ENCODE assay signal across 9 mouse cellular contexts in genomic region chr7:45901562-45901961, GRCm38 (mm10). TPM values are rescaled to one million over a fixed set of nuclear protein-coding genes. Genes with fewer than 3 reads are reported as not detected.
DNase-seq lines count a peak whose midpoint lies in the region; ATAC-seq and TF ChIP-seq lines count a peak whose summit lies in the region.
"Had no signal": no experiment of that assay in that cellular context is flagged by ENCODE, and none has a peak within 500 bp of the region (broad histone marks: within the 10 kb centered on the region; RNA-seq: fewer than 3 reads in every experiment).

No protein-coding gene starts in this region.

- H3K4me3 ChIP-seq in intestine, embryonic 15.5 days (replicated peaks): no peak overlapping the region
- no peak overlapping the region for H3K4me3 ChIP-seq in intestine, embryonic 16.5 days (ENCODE audit: low read length)
- no peak overlapping the region for H3K4me3 ChIP-seq in thymus, adult 2 months (ENCODE audit: control insufficient read depth, insufficient read depth, low read length)
- H3K4me3 ChIP-seq: liver, embryonic 15.5 days had no signal

- no peaks in the 10 kb centered on the region for H3K9me3 ChIP-seq in intestine, embryonic 15.5 days
- no peaks in the 10 kb centered on the region for H3K9me3 ChIP-seq in intestine, embryonic 16.5 days (ENCODE audit: control insufficient read depth, low read length)

- no peaks in the 10 kb centered on the region for H3K4me1 ChIP-seq in intestine, embryonic 15.5 days (replicated peaks)
- 0 out of 2 replicates have a peak, but pooled peaks cover 3% of the 10 kb centered on the region for H3K4me1 ChIP-seq in intestine, embryonic 16.5 days (ENCODE audit: control insufficient read depth, insufficient read depth, low read length)
- peaks cover 7% of the 10 kb centered on the region for H3K4me1 ChIP-seq in thymus, adult 2 months (replicated peaks; ENCODE audit: control insufficient read depth, insufficient read depth, low read length)

- no peak overlapping the region for H3K9ac ChIP-seq in intestine, embryonic 15.5 days
- H3K9ac ChIP-seq in intestine, embryonic 16.5 days (ENCODE audit: low read depth, low read length): no peak overlapping the region
- H3K9ac ChIP-seq: liver, embryonic 15.5 days had no signal

- H3K4me2 ChIP-seq in intestine, embryonic 15.5 days (replicated peaks): no peak overlapping the region
- no peak overlapping the region for H3K4me2 ChIP-seq in intestine, embryonic 16.5 days (ENCODE audit: low read depth, low read length)
- H3K4me2 ChIP-seq: liver, embryonic 15.5 days had no signal

- peak; percentile 8; the same call in 1 of the 2 replicates for ATAC-seq in intestine, embryonic 15.5 days
- no peak for ATAC-seq in intestine, embryonic 16.5 days
- ATAC-seq in cerebellum, adult (ENCODE audit: insufficient number of reproducible peaks, low FRiP score, low TSS enrichment): no peak

- H3K27me3 ChIP-seq in intestine, embryonic 15.5 days (replicated peaks): no peaks in the 10 kb centered on the region
- H3K27me3 ChIP-seq in intestine, embryonic 16.5 days (replicated peaks; ENCODE audit: control insufficient read depth, insufficient read depth, low read length): no peaks in the 10 kb centered on the region
- H3K27me3 ChIP-seq in thymus, adult 2 months (ENCODE audit: control insufficient read depth, insufficient read depth, low read length): no peaks in the 10 kb centered on the region
- H3K27me3 ChIP-seq: liver, embryonic 15.5 days had no signal

- 47% methylated on average over 5 of the region's 5 CpGs for WGBS in intestine, embryonic 15.5 days
- WGBS in intestine, embryonic 16.5 days: 39% methylated on average over 5 of the region's 5 CpGs
- 82% methylated on average over 5 of the region's 5 CpGs for WGBS in thymus, adult 2 months

- DNase-seq in ZHBTc4 (ENCODE audit: low read depth, low spot score): peak; percentile 87
- DNase-seq in kidney, postnatal 4 days: peak; percentile 65 to 73
- DNase-seq in retina, embryonic 14.5 days (ENCODE audit: low spot score): peak; percentile 64
- no peak for DNase-seq in thymus, adult 2 months
- no peak for DNase-seq in frontal cortex, postnatal 10 days (ENCODE audit: low spot score in 2 of 2)

- TF ChIP-seq POLR2A in thymus, adult 2 months (IDR thresholded peaks at IDR 0.05; ENCODE audit: control insufficient read depth, extremely low read depth, insufficient read depth, low read length, poor library complexity): no peak

- no peak overlapping the region for H3K27ac ChIP-seq in intestine, embryonic 15.5 days
- H3K27ac ChIP-seq in intestine, embryonic 16.5 days (ENCODE audit: low read length): no peak overlapping the region
- no peak overlapping the region for H3K27ac ChIP-seq in thymus, adult 2 months (ENCODE audit: control insufficient read depth, insufficient read depth, low read length)
- H3K27ac ChIP-seq: liver, embryonic 15.5 days had no signal

- H3K36me3 ChIP-seq in intestine, embryonic 15.5 days: no peaks in the 10 kb centered on the region
- no peaks in the 10 kb centered on the region for H3K36me3 ChIP-seq in intestine, embryonic 16.5 days (ENCODE audit: control insufficient read depth, insufficient read depth, low read length)
- H3K36me3 ChIP-seq in thymus, adult 2 months (ENCODE audit: control insufficient read depth, insufficient read depth, low read length): no peaks in the 10 kb centered on the region

- no peak for TF ChIP-seq CTCF in thymus, adult 2 months (IDR thresholded peaks at IDR 0.05; ENCODE audit: borderline replicate concordance, control insufficient read depth, extremely low read depth, insufficient read depth, low read length, poor library complexity)

RNA-seq across cellular contexts. Expression of gene Tmem143, which starts 4.8 kb away (rescaled TPM):
- polyA plus RNA-seq in intestine, embryonic 15.5 days (2015; fragmentation: Nextera tagmentation; extraction: Ambion mirVana): 5.8 and 7.0 TPM in 2 replicates
- polyA plus RNA-seq in intestine, embryonic 16.5 days (2015; fragmentation: Nextera tagmentation; extraction: Ambion mirVana): 8.1 TPM in 2 replicates
- polyA plus RNA-seq in thymus, adult 2 months (2012; rRNA removed): 50.6 and 52.5 TPM in 2 replicates

RNA-seq across cellular contexts. Expression of gene Syngr4, which starts 5.0 kb away (rescaled TPM):
- polyA plus RNA-seq in intestine, embryonic 15.5 days (2015; fragmentation: Nextera tagmentation; extraction: Ambion mirVana): 0.85 and 1.00 TPM in 2 replicates
- 0.62 and 0.98 TPM in 2 replicates for polyA plus RNA-seq in intestine, embryonic 16.5 days (2015; fragmentation: Nextera tagmentation; extraction: Ambion mirVana)
- 2.7 and 2.9 TPM in 2 replicates for polyA plus RNA-seq in thymus, adult 2 months (2012; rRNA removed)

RNA-seq across cellular contexts. Expression of gene Emp3, which starts 19.6 kb away (rescaled TPM):
- polyA plus RNA-seq in intestine, embryonic 15.5 days (2015; fragmentation: Nextera tagmentation; extraction: Ambion mirVana): 141 and 168 TPM in 2 replicates
- polyA plus RNA-seq in intestine, embryonic 16.5 days (2015; fragmentation: Nextera tagmentation; extraction: Ambion mirVana): 128 and 147 TPM in 2 replicates
- polyA plus RNA-seq in thymus, adult 2 months (2012; rRNA removed): 361 and 365 TPM in 2 replicates

RNA-seq across cellular contexts. Expression of gene Ccdc114, which starts 22.3 kb away (rescaled TPM):
- polyA plus RNA-seq in intestine, embryonic 15.5 days (2015; fragmentation: Nextera tagmentation; extraction: Ambion mirVana): 4.3 and 4.5 TPM in 2 replicates
- polyA plus RNA-seq in intestine, embryonic 16.5 days (2015; fragmentation: Nextera tagmentation; extraction: Ambion mirVana): 4.0 and 4.3 TPM in 2 replicates
- 3.3 and 3.7 TPM in 2 replicates for polyA plus RNA-seq in thymus, adult 2 months (2012; rRNA removed)

RNA-seq across cellular contexts. Expression of gene Grin2d, which starts 23.4 kb away (rescaled TPM):
- 0.49 and 0.51 TPM in 2 replicates for polyA plus RNA-seq in intestine, embryonic 15.5 days (2015; fragmentation: Nextera tagmentation; extraction: Ambion mirVana)
- 0.31 and 0.39 TPM in 2 replicates for polyA plus RNA-seq in intestine, embryonic 16.5 days (2015; fragmentation: Nextera tagmentation; extraction: Ambion mirVana)
- 1.1 and 1.4 TPM in 2 replicates for polyA plus RNA-seq in thymus, adult 2 months (2012; rRNA removed)

Comparison
In these comparisons a context has a peak if more than half of its experiments do, and no peak if none do; other contexts are left out.
1. DNase-seq: peak in ZHBTc4 (single experiment), kidney, postnatal 4 days (2 of 2) and retina, embryonic 14.5 days (single experiment); none in thymus, adult 2 months (single experiment) and frontal cortex, postnatal 10 days (0 of 2).